Mouse (Mus musculus) brown adipose tissue, adult 24 weeks (tissue): ENCODE data around the gene Gm44965. TPM values are rescaled to one million over a fixed set of nuclear protein-coding genes. Genes with fewer than 3 reads are reported as not detected.
A peak's percentile ranks its signal among the peaks of the same experiment; 100 is the strongest.

Experiments used
- H3K27ac ChIP-seq: fragments of 200-500 bp; replicated peaks from 2 replicates; pipeline ENCODE4 v1.5.1; 2012; ENCODE audit warnings: low read depth, mild to moderate bottlenecking, low read length
- H3K4me1 ChIP-seq: fragments of 200-500 bp; 2 replicates; pipeline ENCODE4 v1.6.1; 2012; ENCODE audit warnings: low read length, mixed read lengths; ENCODE audit not compliant: control insufficient read depth, insufficient read depth, insufficient read length
- H3K4me3 ChIP-seq: fragments of 200-500 bp; 2 replicates; pipeline ENCODE4 v1.5.1; 2012; ENCODE audit warnings: low read depth, mild to moderate bottlenecking, low read length, moderate library complexity; ENCODE audit not compliant: insufficient read depth
- polyA plus RNA-seq: library from polyadenylated mRNA; stranded (reverse); fragments of >200 nt; gene quantifications from 2 replicates; pipeline ENCODE4 v1.2.4, GENCODE M21; 2012; ENCODE audit not compliant: missing spikeins, insufficient read depth, insufficient read length

Gene Gm44965
- polyA plus RNA-seq, 1 experiment: not detected

DNA sequence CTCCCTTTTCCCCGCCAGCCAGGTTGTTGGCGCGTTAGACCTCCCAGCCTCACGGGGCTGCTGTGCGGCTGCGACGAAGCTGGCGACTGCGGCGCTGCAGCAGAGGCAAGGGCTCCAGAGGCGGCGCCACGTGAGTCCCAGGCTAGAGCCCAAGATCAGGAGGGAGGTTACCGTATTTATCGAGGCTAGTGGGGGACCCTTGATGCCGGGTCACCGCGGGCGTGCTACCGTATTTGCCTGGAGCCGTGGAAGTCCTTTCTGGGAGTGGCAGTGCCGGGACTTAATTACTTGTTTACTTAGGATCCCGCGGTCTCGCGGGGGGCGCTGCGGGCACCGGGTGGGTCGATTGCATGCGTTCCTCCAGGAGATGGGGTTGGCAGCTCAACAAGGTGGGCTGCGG lies 33.2 kb downstream of the Gm44965 start:
- Histone ChIP-seq H3K4me1 (peaks cover 5% of the 10 kb centered on the region; the same call in 1 of the 2 replicates), H3K27ac (no peak overlapping the region), H3K4me3 (peak overlapping the region; percentile 60)

DNA sequence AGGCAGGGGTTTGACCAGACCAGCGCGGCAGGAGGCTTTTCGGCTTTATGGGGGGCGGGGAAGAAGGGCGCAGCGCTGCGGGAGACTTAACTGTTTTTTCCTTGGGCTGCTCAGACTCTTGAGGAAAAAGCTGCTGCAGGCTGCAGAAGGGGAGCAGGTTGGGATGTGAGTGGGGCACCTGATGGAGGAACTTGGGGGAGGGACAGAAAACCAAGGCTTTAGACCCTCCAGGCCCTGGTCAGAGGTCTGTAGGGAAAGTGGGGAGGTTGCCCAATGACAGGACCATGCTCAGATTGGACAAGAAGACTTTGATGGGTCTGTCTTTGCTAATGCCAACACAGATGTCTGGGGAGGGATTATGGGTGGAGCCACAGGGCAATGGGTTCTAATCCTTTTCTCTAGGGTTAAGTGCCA lies 33.8 kb downstream of the Gm44965 start:
- Histone ChIP-seq H3K4me3 (peak overlapping the region; percentile 60), H3K27ac (no peak overlapping the region), H3K4me1 (peaks cover 5% of the 10 kb centered on the region; the same call in 1 of the 2 replicates)

DNA sequence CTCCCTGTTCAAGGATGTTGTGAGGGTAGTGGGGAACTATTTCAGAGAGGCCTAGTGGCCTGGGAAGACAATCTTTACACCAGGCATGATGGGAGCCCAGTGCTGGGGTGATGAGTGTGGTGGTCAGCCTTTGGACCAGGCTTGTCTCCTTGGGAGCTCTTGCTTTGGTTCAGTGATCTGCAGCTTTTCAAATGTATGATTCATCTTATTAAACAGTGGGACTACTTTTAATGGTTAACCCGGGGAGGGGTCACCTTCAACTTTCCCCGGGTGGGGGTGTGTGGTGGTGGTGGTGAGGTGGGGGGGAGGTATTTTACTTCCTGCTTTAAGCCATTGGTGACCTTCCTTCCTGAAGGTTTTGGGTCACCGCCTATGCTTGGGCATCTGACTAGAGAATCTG lies 34.6 kb downstream of the Gm44965 start:
- Histone ChIP-seq H3K27ac (0 out of 2 replicates have a peak overlapping the region, but pooled peaks have one; percentile 42), H3K4me3 (peak overlapping the region; percentile 60; the same call in 1 of the 2 replicates), H3K4me1 (peaks cover 5% of the 10 kb centered on the region; the same call in 1 of the 2 replicates)

DNA sequence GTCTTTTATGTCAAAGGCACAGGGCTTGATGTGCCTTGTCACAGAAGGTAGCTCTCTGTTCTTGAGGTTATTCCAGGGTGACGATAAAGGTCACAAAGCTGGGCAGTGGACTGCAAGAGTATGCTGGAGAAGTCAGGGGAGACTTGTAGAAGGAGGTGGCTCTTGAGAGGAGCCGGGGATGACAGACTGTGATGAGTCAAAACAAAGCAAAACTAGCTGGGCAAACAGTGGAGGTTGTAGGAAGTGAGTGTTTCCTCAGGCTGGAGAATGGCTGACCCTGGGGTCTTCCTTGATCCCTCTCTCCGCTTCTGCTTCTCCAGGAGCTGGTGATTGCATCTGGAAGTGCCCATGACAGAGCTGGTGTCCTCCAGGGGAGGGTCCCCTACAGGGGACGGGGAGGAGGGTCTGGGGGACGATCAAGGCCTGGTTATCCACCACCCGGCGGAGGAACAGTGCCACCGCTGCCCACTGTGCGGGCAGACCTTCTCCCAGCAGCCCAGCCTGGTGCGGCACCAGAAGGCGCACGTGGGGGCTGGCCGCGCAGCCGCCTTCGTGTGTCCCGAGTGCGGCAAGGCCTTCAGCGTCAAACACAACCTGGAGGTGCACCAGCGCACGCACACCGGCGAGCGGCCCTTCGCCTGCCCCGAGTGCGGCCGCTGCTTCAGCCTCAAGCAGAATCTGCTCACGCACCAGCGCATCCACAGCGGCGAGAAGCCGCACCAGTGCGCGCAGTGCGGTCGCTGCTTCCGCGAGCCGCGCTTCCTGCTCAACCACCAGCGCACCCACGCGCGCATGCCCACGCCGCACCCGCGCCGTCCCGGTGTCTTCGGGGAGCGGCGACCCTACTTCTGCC lies 35.3 kb downstream of the Gm44965 start:
- Histone ChIP-seq H3K4me3 (peak overlapping the region; percentile 41), H3K4me1 (peaks cover 5% of the 10 kb centered on the region; the same call in 1 of the 2 replicates), H3K27ac (no peak overlapping the region)

DNA sequence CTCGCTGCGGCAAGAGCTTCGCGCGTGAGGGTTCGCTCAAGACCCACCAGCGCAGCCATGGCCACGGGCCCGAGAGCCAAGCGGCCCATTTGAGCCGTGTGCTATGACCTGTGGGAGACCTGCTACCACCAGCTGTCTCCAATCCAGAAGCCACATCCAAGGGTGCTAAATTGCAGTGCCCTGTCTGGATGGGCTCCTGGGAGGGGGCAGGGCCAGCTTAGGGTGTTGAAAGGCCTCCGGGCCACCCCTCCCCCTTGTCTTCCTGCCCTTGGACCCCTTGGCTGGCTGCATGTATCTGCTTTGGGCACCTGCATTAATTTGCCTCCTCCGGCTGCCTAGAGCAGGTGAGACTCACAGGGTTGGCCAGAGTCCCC lies 35.9 kb downstream of the Gm44965 start:
- Histone ChIP-seq H3K27ac (no peak overlapping the region), H3K4me1 (peaks cover 5% of the 10 kb centered on the region; the same call in 1 of the 2 replicates), H3K4me3 (peak overlapping the region; percentile 41)

DNA sequence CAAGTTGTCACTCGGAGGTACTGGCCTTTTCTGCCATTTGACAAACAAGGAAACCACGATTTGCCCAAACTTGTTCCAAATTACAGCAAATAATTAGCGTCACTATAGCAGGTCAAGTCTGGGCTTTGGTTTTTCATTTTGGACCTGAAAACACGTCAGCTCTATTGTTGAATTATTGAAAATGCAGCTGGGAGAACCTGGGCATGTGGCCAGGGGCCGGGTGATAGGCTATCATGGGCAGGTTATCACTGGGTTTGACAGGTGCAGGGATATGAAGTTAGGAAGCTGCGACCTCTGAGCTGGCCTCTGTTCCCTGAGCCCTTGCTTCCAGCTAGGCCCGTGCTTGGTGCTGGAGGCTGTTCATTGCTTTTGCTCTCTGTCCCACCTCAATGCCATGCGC lies 37.1 kb downstream of the Gm44965 start:
- Histone ChIP-seq H3K4me3 (no peak overlapping the region), H3K4me1 (peaks cover 5% of the 10 kb centered on the region; the same call in 1 of the 2 replicates), H3K27ac (no peak overlapping the region)

DNA sequence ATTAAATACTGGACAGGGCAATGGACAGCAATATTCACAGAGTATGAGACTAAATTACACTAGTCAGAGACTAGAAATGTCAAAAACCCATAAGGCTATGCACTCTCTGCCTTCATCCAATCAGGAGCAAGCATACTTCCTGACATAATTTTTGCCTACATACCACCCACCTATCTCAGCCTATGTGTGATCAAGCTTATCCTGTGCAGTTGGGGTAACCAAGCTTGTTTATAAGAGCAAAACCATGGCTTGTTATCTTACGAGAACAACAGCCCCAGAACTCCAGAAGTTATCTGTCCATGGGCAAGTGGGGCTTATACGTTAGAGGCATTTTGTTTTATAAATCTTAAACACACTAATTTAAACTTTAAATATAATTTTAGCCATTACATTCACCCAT lies 41.4 kb downstream of the Gm44965 start:
- Histone ChIP-seq H3K27ac (no peak overlapping the region), H3K4me1 (no peaks in the 10 kb centered on the region), H3K4me3 (no peak overlapping the region)

DNA sequence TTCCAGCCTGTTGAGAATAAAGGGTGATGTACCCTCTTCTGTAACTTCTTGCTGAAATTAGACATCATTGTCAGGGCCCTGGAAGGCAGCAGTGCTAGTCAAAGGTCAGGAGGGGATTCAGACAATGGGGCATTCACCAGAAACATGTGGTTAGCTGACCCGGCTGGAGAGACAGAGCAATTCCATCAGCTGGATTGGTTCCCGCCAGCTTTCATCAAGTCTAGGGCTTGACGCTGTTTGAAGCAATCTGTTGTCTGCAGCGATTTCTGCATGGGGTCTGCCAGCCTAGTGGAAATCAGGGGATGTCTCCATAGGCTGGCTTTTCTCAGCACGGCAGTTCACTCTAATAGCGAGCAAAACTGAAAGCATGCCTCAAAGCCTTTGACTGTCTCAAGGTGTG lies 42.8 kb downstream of the Gm44965 start:
- no peak overlapping the region for H3K27ac ChIP-seq
- no peak overlapping the region for H3K4me3 ChIP-seq
- H3K4me1 ChIP-seq: no peaks in the 10 kb centered on the region

DNA sequence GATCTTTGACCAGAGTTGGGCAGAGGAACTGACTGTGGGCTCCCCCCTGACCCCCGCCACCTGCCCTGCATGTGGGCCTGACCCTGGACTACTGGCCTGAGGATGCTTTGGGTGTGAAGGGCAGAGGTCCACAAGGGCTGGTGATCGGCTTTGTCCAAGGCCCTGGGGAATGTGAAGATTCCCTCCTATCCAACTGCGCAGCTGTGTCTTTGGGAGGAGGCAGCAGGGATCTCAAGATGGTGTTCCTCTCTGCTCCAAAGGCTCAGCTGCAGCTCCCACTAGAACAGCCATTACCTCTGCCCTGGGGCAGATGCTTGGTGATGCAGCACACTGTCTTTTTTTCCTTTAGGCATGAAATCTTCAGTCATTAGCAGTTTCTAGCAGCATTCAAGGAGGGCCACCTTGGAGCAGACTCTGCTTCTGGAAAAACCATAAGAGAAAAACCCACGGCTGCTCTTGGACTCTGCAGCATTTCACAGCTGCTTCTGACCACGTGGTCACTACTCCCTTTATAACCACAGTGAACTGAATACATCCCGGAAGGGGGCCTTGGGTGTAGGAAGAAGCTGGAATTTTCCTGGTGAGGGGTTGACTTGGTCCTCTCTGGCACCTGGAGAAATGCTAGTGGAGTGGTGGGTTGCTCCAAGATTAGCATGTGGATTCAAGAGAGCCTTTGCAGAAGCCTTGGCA lies 44.2 kb downstream of the Gm44965 start:
- Histone ChIP-seq H3K4me3 (no peak overlapping the region), H3K4me1 (no peaks in the 10 kb centered on the region), H3K27ac (no peak overlapping the region)

DNA sequence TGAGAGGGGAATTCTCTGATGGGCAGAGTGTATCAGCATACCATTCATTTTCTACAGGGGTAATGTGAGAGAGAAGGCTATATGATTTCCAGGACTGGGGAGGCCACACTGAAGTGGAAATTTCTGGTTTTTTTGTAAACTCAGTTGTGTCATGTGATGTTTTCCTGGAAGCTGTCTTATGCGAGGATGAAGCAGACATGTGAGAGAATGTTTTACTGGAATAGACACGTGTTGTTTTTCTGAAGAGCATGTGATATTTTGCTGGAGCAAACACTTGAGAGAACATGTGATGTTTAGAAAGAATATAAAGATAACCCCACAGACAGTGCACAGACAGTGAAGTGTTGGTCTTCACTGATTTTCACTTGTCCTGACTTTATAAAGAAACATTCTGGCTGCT lies 44.8 kb downstream of the Gm44965 start:
- no peak overlapping the region for H3K4me3 ChIP-seq
- no peaks in the 10 kb centered on the region for H3K4me1 ChIP-seq
- no peak overlapping the region for H3K27ac ChIP-seq

DNA sequence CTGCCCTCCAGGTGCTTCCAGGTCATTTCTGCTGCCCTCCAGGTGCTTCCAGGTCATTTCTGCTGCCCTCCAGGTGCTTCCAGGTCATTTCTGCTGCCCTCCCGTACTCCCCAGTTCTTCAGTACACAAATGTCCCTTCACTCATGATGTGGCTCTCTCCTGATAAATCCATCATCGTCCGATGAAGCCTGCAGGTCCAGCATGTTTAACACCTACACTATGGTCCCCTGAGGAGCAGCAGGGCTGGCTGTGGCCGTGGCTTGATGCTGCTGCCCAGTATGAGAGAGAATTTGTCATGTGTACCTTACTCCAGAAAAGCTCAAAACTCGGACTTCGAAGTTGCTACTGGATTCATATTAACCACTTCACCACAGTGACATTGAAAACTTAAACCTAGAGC lies 47.6 kb downstream of the Gm44965 start:
- H3K4me3 ChIP-seq: no peak overlapping the region
- H3K27ac ChIP-seq: no peak overlapping the region
- no peaks in the 10 kb centered on the region for H3K4me1 ChIP-seq

DNA sequence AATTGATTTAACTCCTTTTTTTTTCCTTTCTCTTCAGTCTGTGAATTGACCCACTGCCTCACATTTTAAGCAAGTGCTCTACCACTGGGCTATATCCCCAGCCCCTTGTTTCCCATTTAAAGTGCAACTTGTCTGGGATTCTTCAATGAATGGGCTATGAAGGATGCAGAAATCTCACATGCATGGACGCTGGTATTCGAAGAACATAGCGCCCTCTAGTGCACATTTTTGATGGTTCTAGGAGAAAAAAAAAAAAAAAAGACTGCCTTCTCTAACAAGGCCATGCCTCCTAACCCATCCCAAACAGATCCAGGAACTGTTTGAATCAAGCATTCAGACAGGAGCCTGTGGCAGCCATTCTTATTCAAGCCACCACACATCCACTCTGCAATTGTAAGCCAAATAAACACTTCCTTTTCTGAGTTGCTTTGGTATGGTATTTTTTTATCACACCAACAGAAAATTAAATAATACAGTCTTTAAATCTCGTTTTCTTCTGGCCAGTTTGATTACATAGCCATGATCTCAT lies 49.1 kb downstream of the Gm44965 start:
- Histone ChIP-seq H3K4me3 (no peak overlapping the region), H3K27ac (no peak overlapping the region), H3K4me1 (peaks cover under 1% of the 10 kb centered on the region; the same call in 1 of the 2 replicates)

DNA sequence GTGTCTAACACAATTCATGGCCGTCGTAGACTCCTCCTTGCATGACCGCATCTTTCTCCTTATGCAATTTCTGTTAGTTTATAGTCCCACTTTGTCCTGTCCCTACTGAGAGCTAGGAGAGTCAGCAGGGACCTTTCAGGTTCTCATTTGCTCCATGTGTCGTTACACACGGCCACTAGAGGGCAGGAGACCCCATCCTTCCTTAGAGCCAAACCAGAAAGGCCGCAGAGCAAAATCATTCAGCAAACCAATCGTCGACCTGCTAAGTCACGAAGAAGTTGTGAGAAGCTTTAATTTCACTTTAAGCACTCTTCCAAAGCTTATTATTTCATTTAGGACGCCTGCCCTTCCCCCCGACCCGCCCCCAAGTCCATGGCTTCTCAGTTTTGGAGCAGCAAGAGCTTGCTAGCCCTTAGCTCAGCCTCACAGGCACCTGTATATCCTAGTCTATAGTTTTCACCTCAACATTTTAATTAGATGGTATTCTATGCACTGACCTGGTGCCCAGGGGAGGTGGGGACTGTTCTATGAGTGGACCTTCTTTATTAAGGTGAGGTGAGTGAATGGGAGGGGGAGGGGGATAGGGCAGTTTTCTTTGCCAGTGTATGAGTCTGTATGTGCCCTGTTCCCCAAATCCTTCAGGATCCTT lies 52.0 kb downstream of the Gm44965 start:
- peaks cover 5% of the 10 kb centered on the region; the same call in 1 of the 2 replicates for H3K4me1 ChIP-seq
- no peak overlapping the region for H3K27ac ChIP-seq
- no peak overlapping the region for H3K4me3 ChIP-seq

DNA sequence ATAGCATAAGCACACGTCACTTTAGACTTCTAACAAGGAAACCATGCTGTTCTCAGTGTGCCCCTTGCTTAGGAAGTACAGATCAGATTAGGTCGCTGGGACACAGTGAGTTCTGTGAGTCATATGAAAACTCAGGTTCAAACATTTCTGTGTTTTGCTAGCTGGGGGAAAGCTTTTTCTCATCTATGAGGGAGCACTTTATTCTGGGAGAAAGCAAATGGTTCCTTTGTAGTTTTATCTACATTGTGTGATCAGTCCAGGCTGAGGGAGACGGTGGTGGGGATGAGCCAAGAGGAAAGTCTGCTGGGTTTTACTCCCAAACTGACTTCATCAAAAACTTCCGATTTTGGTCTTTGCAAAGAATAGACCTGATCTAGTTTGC lies 52.6 kb downstream of the Gm44965 start:
- Histone ChIP-seq H3K27ac (no peak overlapping the region), H3K4me3 (no peak overlapping the region), H3K4me1 (peaks cover 5% of the 10 kb centered on the region; the same call in 1 of the 2 replicates)

DNA sequence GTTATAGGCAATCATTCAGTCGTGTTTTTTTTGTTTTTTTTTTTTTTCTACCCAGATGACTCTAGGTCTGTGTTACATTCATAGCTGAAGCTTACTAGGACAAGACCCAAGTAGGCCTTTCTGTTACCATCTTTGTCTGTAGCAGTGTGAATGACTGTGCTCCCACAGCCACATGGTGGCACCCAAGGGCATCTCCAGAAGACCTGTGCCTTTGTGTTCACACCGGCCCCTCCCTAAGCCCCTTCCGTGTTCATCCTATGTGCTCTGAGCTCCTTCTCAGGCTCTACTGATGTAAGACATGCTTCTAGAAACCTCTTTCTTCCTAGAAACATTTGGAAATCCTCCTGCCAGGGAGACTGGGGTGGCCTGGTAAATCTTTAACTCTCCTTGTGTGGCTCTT lies 53.3 kb downstream of the Gm44965 start, which contains the start of gene Gimap8:
Gene Gimap8 (plus strand): TSS at position 240 of the 400 bp plus-strand sequence.
- peak within 1 kb of the TSS; percentile 75 for H3K4me3 ChIP-seq
- peaks cover 5% of the 10 kb centered on the region; the same call in 1 of the 2 replicates for H3K4me1 ChIP-seq
- H3K27ac ChIP-seq: peak within 1 kb of the TSS; percentile 97
